Mouse (Mus musculus): Measurements from ENCODE around the gene Tmem51.
"Not testable (repeated sequence)": the region's sequence is repeated elsewhere in the genome, so short reads cannot be mapped to it uniquely, and the experiment has no call there.

The Tmem51 gene

GRCm38 (mm10) chr4:142059113-142059840 lies 24.8 kb downstream of the Tmem51 start:
- peak; percentile 65 for DNase-seq

- DNase-seq, result peak; percentile 74
Observed at GRCm38 (mm10) chr4:142057529-142058216, 26.4 kb downstream of the Tmem51 start.

- peak; percentile 87 for DNase-seq
Observed at GRCm38 (mm10) chr4:142055600-142055999, 28.5 kb downstream of the Tmem51 start.

GRCm38 (mm10) chr4:142054580-142054979 lies 29.5 kb downstream of the Tmem51 start:
- DNase-seq, result peak; percentile 50

GRCm38 (mm10) chr4:142053661-142054448 lies 30.2 kb downstream of the Tmem51 start:
- peak; percentile 36 for DNase-seq

GRCm38 (mm10) chr4:142053261-142053660 lies 30.8 kb downstream of the Tmem51 start:
- DNase-seq, result peak; percentile 36

- DNase-seq, result peak; percentile 19
Observed at GRCm38 (mm10) chr4:142052391-142053132, 31.5 kb downstream of the Tmem51 start.

- not testable (repeated sequence) for DNase-seq
Observed at GRCm38 (mm10) chr4:142051883-142052282, 32.2 kb downstream of the Tmem51 start.

- DNase-seq, result no peak
Observed at GRCm38 (mm10) chr4:142049963-142050362, 34.1 kb downstream of the Tmem51 start.

GRCm38 (mm10) chr4:142048391-142048790 lies 35.7 kb downstream of the Tmem51 start:
- no peak for DNase-seq

- DNase-seq, result peak; percentile 27
Observed at GRCm38 (mm10) chr4:142047005-142047404, 37.1 kb downstream of the Tmem51 start.

- no peak for DNase-seq
Observed at GRCm38 (mm10) chr4:142046496-142046895, 37.6 kb downstream of the Tmem51 start.

GRCm38 (mm10) chr4:142045595-142046163 lies 38.4 kb downstream of the Tmem51 start:
- DNase-seq, result peak; percentile 34

GRCm38 (mm10) chr4:142044452-142044851 lies 39.7 kb downstream of the Tmem51 start:
- DNase-seq, result no peak

- DNase-seq, result no peak
Observed at GRCm38 (mm10) chr4:142039662-142040353, 44.3 kb downstream of the Tmem51 start.

- no peak for DNase-seq
Observed at GRCm38 (mm10) chr4:142037897-142038296, 46.2 kb downstream of the Tmem51 start.

GRCm38 (mm10) chr4:142028533-142028932 lies 55.6 kb downstream of the Tmem51 start:
- DNase-seq, result no peak

GRCm38 (mm10) chr4:142026965-142027364 lies 57.1 kb downstream of the Tmem51 start:
- DNase-seq, result no peak

GRCm38 (mm10) chr4:142024536-142024935 lies 59.6 kb downstream of the Tmem51 start:
- no peak for DNase-seq

GRCm38 (mm10) chr4:142023166-142023565 lies 60.9 kb downstream of the Tmem51 start:
- DNase-seq, result no peak

- no peak for DNase-seq
Observed at GRCm38 (mm10) chr4:142017686-142018085, 66.4 kb downstream of the Tmem51 start.
